Mouse (Mus musculus) adrenal gland, adult 10 weeks (tissue): ENCODE data around the gene Trpm7. TPM values are rescaled to one million over a fixed set of nuclear protein-coding genes. Genes with fewer than 3 reads are reported as not detected.

Source experiments
- polyA plus RNA-seq: library from polyadenylated mRNA; stranded (reverse); fragments of 350-450 nt; fragmentation: Illumina TruSeq; extraction: RNeasy Lipid Tissue Mini Kit (QIAGEN cat#74804); gene quantifications from one replicate; pipeline ENCODE4 v1.2.3, GENCODE M21; 2014; ENCODE audit warnings: low read depth, low replicate concordance

Gene Trpm7
- polyA plus RNA-seq: 147 TPM

GRCm38 (mm10) chr2:126875871-126876796 is at the start of gene Trpm7:
Gene Trpm7 (minus strand): TSS chr2:126876230.

DNA sequence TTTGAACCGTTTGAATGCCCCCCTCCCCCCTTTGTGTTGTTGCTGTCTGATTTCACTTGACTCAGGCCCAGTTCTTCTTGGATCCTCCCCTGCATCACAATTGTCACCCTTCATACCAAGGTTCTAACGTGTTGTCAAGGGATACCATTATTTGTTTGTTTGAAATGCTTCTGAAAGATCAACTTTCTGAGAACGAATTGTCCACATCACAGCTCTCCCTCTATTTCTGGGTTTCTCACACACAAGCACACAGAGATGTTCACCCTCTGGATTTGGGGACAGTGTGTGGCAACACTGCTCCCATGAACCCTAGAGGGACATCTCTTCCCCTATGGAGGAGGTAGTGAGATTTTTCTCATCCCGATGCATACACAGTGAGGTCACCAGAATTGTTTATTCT is 92.7 kb downstream of the Trpm7 start, which contains the start of gene Usp50:
Gene Usp50 (minus strand): TSS at position 101 of the 400 bp plus-strand sequence.

Other genes starting within 250 kb of the Trpm7 start
- gene Gabpb1, start 199.9 kb downstream of the Trpm7 start, polyA plus RNA-seq: 28.8 TPM
- gene Usp8, start 168.9 kb downstream of the Trpm7 start, polyA plus RNA-seq: 146 TPM
- gene Usp50, start 92.8 kb downstream of the Trpm7 start, polyA plus RNA-seq: 0.93 TPM
- 289 TPM for gene Sppl2a, start 57.0 kb upstream of the Trpm7 start, polyA plus RNA-seq
- gene Ap4e1, start 132.5 kb upstream of the Trpm7 start, polyA plus RNA-seq: 21.6 TPM
- gene Blvra, start 194.4 kb upstream of the Trpm7 start, polyA plus RNA-seq: 21.2 TPM